Mouse (Mus musculus): ENCODE measurements around the gene Eif4ebp2. TPM values are rescaled to one million over a fixed set of nuclear protein-coding genes. Genes with fewer than 3 reads are reported as not detected.
A peak's percentile ranks its signal among the peaks of the same experiment; 100 is the strongest.

Gene Eif4ebp2
- polyA plus RNA-seq, 2 experiments = 42.7 to 55.4 TPM

- peak overlapping the region; percentile 71 for H3K4me3 ChIP-seq (replicated peaks; ENCODE audit: low read length)
- DNase-seq (ENCODE audit: low spot score) = no peak
- H3K36me3 ChIP-seq (ENCODE audit: control insufficient read depth, insufficient read depth, low read length) = no peaks in the 10 kb centered on the region
- H3K9ac ChIP-seq (ENCODE audit: low read depth, low read length, severe bottlenecking) = peak overlapping the region; percentile 79
- H3K4me1 ChIP-seq (ENCODE audit: control insufficient read depth, insufficient read depth, low read length) = peaks cover 36% of the 10 kb centered on the region
- H3K27me3 ChIP-seq (ENCODE audit: control insufficient read depth, insufficient read depth, low read length) = no peaks in the 10 kb centered on the region
- H3K9me3 ChIP-seq (ENCODE audit: control insufficient read depth, low read length) = no peaks in the 10 kb centered on the region
- H3K27ac ChIP-seq (replicated peaks; ENCODE audit: low read depth, low read length) = no peak overlapping the region
- TF ChIP-seq POLR2A (IDR thresholded peaks at IDR 0.05; ENCODE audit: borderline replicate concordance, extremely low read depth, insufficient read depth, insufficient read length) = no peak
- H3K4me2 ChIP-seq (replicated peaks; ENCODE audit: low read depth, low read length, severe bottlenecking) = peak overlapping the region; percentile 96
- ATAC-seq (ENCODE audit: low FRiP score, low read depth) = no peak
- 2% methylated on average over 8 of the region's 8 CpGs for WGBS
Observed at GRCm38 (mm10) chr10:61382281-61382731, 70.2 kb downstream of the Eif4ebp2 start.

GRCm38 (mm10) chr10:61381823-61382222 lies 70.6 kb downstream of the Eif4ebp2 start:
- WGBS = 19% methylated on average over 8 of the region's 8 CpGs
- H3K4me1 ChIP-seq (ENCODE audit: control insufficient read depth, insufficient read depth, low read length) = peaks cover 36% of the 10 kb centered on the region
- DNase-seq (ENCODE audit: low spot score) = no peak
- peak overlapping the region; percentile 71 for H3K4me3 ChIP-seq (replicated peaks; ENCODE audit: low read length)
- H3K4me2 ChIP-seq (replicated peaks; ENCODE audit: low read depth, low read length, severe bottlenecking) = peak overlapping the region; percentile 96
- no peaks in the 10 kb centered on the region for H3K27me3 ChIP-seq (ENCODE audit: control insufficient read depth, insufficient read depth, low read length)
- H3K9me3 ChIP-seq (ENCODE audit: control insufficient read depth, low read length) = no peaks in the 10 kb centered on the region
- ATAC-seq (ENCODE audit: low FRiP score, low read depth) = no peak
- peak overlapping the region; percentile 79; the same call in 1 of the 2 replicates for H3K9ac ChIP-seq (ENCODE audit: low read depth, low read length, severe bottlenecking)
- TF ChIP-seq POLR2A (IDR thresholded peaks at IDR 0.05; ENCODE audit: borderline replicate concordance, extremely low read depth, insufficient read depth, insufficient read length) = no peak
- H3K36me3 ChIP-seq (ENCODE audit: control insufficient read depth, insufficient read depth, low read length) = no peaks in the 10 kb centered on the region
- no peak overlapping the region for H3K27ac ChIP-seq (replicated peaks; ENCODE audit: low read depth, low read length)

DNA sequence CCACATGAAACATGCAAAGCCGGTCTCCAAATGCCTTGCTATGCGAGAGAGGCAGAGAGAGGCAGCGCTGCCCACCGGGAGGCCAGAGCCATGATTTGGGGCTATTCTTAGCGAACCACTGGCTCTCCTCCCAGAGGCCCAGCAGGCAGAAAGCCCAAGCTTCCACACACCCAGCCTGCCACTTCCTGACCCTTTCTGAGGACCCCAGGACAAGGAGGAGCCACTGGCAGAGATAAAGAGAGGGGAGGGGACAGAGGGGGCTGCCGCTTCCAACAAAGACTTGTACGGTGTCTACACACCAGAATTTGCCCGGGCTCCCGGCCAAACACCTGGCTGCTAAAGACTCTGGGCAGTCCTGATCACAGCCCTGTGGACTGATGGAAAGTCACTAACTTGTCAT lies 72.3 kb downstream of the Eif4ebp2 start:
- no peaks in the 10 kb centered on the region for H3K27me3 ChIP-seq (ENCODE audit: control insufficient read depth, insufficient read depth, low read length)
- H3K27ac ChIP-seq (replicated peaks; ENCODE audit: low read depth, low read length) = no peak overlapping the region
- no peaks in the 10 kb centered on the region for H3K36me3 ChIP-seq (ENCODE audit: control insufficient read depth, insufficient read depth, low read length)
- 0 out of 2 replicates have a peak overlapping the region, but pooled peaks have one; percentile 1 for H3K4me3 ChIP-seq (replicated peaks; ENCODE audit: low read length)
- DNase-seq (ENCODE audit: low spot score) = peak; percentile 37
- no peak for TF ChIP-seq POLR2A (IDR thresholded peaks at IDR 0.05; ENCODE audit: borderline replicate concordance, extremely low read depth, insufficient read depth, insufficient read length)
- no peak for ATAC-seq (ENCODE audit: low FRiP score, low read depth)
- 16% methylated on average over 9 of the region's 9 CpGs for WGBS
- peaks cover 36% of the 10 kb centered on the region for H3K4me1 ChIP-seq (ENCODE audit: control insufficient read depth, insufficient read depth, low read length)
- no peaks in the 10 kb centered on the region for H3K9me3 ChIP-seq (ENCODE audit: control insufficient read depth, low read length)
- peak overlapping the region; percentile 10; the same call in 1 of the 2 replicates for H3K4me2 ChIP-seq (replicated peaks; ENCODE audit: low read depth, low read length, severe bottlenecking)
- H3K9ac ChIP-seq (ENCODE audit: low read depth, low read length, severe bottlenecking) = peak overlapping the region; percentile 28

- no peak overlapping the region for H3K27ac ChIP-seq (replicated peaks; ENCODE audit: low read depth, low read length)
- DNase-seq (ENCODE audit: low spot score) (no peak), ATAC-seq (ENCODE audit: low FRiP score, low read depth) (no peak)
- H3K9me3 ChIP-seq (ENCODE audit: control insufficient read depth, low read length) = no peaks in the 10 kb centered on the region
- peaks cover 36% of the 10 kb centered on the region for H3K4me1 ChIP-seq (ENCODE audit: control insufficient read depth, insufficient read depth, low read length)
- 0 out of 2 replicates have a peak overlapping the region, but pooled peaks have one; percentile 10 for H3K4me2 ChIP-seq (replicated peaks; ENCODE audit: low read depth, low read length, severe bottlenecking)
- peak overlapping the region; percentile 28; the same call in 1 of the 2 replicates for H3K9ac ChIP-seq (ENCODE audit: low read depth, low read length, severe bottlenecking)
- no peak overlapping the region for H3K4me3 ChIP-seq (replicated peaks; ENCODE audit: low read length)
- 87% methylated on average over 13 of the region's 13 CpGs for WGBS
- TF ChIP-seq POLR2A (IDR thresholded peaks at IDR 0.05; ENCODE audit: borderline replicate concordance, extremely low read depth, insufficient read depth, insufficient read length) = no peak
- H3K36me3 ChIP-seq (ENCODE audit: control insufficient read depth, insufficient read depth, low read length) = no peaks in the 10 kb centered on the region
- no peaks in the 10 kb centered on the region for H3K27me3 ChIP-seq (ENCODE audit: control insufficient read depth, insufficient read depth, low read length)
Observed at GRCm38 (mm10) chr10:61379340-61380040, 73.0 kb downstream of the Eif4ebp2 start.

DNA sequence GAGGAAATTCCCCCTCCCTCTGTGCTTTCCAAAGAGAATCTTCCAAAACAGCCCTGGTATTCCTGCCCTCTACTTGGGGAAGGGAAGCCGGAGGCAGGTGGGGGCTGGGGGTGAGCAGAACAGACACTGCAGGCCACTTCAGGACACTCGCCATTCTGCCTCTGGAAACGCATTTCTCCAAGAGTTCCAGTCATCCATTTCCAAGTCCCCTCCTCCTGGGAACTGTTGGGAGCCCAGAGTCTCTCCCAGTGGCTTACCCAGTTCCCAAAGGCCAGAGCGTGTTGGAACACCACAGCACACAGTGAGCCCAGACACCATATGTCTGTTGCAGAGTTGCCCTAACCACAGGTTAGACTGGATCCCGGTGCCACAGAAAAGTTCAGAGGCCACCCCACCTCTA lies 73.8 kb downstream of the Eif4ebp2 start:
- Histone ChIP-seq H3K9me3 (ENCODE audit: control insufficient read depth, low read length) (no peaks in the 10 kb centered on the region), H3K4me2 (replicated peaks; ENCODE audit: low read depth, low read length, severe bottlenecking) (no peak overlapping the region), H3K4me3 (replicated peaks; ENCODE audit: low read length) (no peak overlapping the region), H3K36me3 (ENCODE audit: control insufficient read depth, insufficient read depth, low read length) (no peaks in the 10 kb centered on the region), H3K4me1 (ENCODE audit: control insufficient read depth, insufficient read depth, low read length) (peaks cover 28% of the 10 kb centered on the region), H3K9ac (ENCODE audit: low read depth, low read length, severe bottlenecking) (no peak overlapping the region), H3K27me3 (ENCODE audit: control insufficient read depth, insufficient read depth, low read length) (no peaks in the 10 kb centered on the region), H3K27ac (replicated peaks; ENCODE audit: low read depth, low read length) (no peak overlapping the region)
- no peak for DNase-seq (ENCODE audit: low spot score)
- no peak for ATAC-seq (ENCODE audit: low FRiP score, low read depth)
- 86% methylated on average over 5 of the region's 5 CpGs for WGBS
- TF ChIP-seq POLR2A (IDR thresholded peaks at IDR 0.05; ENCODE audit: borderline replicate concordance, extremely low read depth, insufficient read depth, insufficient read length) = no peak

Other genes with a start within 250 kb of the Eif4ebp2 start
- gene Adamts14, start 179.2 kb downstream of the Eif4ebp2 start, polyA plus RNA-seq (2012; rRNA removed) = 11.1 and 13.7 TPM in 2 replicates
- gene Adamts14, start 179.2 kb downstream of the Eif4ebp2 start, polyA plus RNA-seq (2014; fragmentation: Nextera tagmentation; extraction: Ambion mirVana) = 3.5 and 5.1 TPM in 2 replicates
- gene Prf1, start 154.8 kb downstream of the Eif4ebp2 start, polyA plus RNA-seq (2012; rRNA removed) = 0.06 TPM in 1 of 2 replicates, not detected in the other
- 0.12 TPM in 1 of 2 replicates, not detected in the other for gene Prf1, start 154.8 kb downstream of the Eif4ebp2 start, polyA plus RNA-seq (2014; fragmentation: Nextera tagmentation; extraction: Ambion mirVana)
- gene Pald1, start 69.1 kb downstream of the Eif4ebp2 start, polyA plus RNA-seq (2012; rRNA removed) = 24.9 and 28.2 TPM in 2 replicates
- 18.8 and 19.4 TPM in 2 replicates for gene Pald1, start 69.1 kb downstream of the Eif4ebp2 start, polyA plus RNA-seq (2014; fragmentation: Nextera tagmentation; extraction: Ambion mirVana)
- gene Nodal, start 34.7 kb downstream of the Eif4ebp2 start, polyA plus RNA-seq (2012; rRNA removed) = 0.10 and 0.16 TPM in 2 replicates
- 0.19 TPM in 1 of 2 replicates, not detected in the other for gene Nodal, start 34.7 kb downstream of the Eif4ebp2 start, polyA plus RNA-seq (2014; fragmentation: Nextera tagmentation; extraction: Ambion mirVana)
- 11.3 and 15.3 TPM in 2 replicates for gene Lrrc20, start 23.1 kb upstream of the Eif4ebp2 start, polyA plus RNA-seq (2012; rRNA removed)
- 10.2 and 10.4 TPM in 2 replicates for gene Lrrc20, start 23.1 kb upstream of the Eif4ebp2 start, polyA plus RNA-seq (2014; fragmentation: Nextera tagmentation; extraction: Ambion mirVana)
- gene Npffr1, start 142.8 kb upstream of the Eif4ebp2 start, polyA plus RNA-seq (2012; rRNA removed) = 0.06 and 0.10 TPM in 2 replicates
- gene Npffr1, start 142.8 kb upstream of the Eif4ebp2 start, polyA plus RNA-seq (2014; fragmentation: Nextera tagmentation; extraction: Ambion mirVana) = 0.06 TPM in 2 replicates
- 90.3 and 119 TPM in 2 replicates for gene Ppa1, start 195.9 kb upstream of the Eif4ebp2 start, polyA plus RNA-seq (2012; rRNA removed)
- gene Ppa1, start 195.9 kb upstream of the Eif4ebp2 start, polyA plus RNA-seq (2014; fragmentation: Nextera tagmentation; extraction: Ambion mirVana) = 152 and 161 TPM in 2 replicates
- gene Sar1a, start 227.6 kb upstream of the Eif4ebp2 start, polyA plus RNA-seq (2012; rRNA removed) = 190 and 208 TPM in 2 replicates
- 326 and 337 TPM in 2 replicates for gene Sar1a, start 227.6 kb upstream of the Eif4ebp2 start, polyA plus RNA-seq (2014; fragmentation: Nextera tagmentation; extraction: Ambion mirVana)
- 43.5 and 63.1 TPM in 2 replicates for gene Tysnd1, start 242.9 kb upstream of the Eif4ebp2 start, polyA plus RNA-seq (2012; rRNA removed)
- 38.0 and 39.2 TPM in 2 replicates for gene Tysnd1, start 242.9 kb upstream of the Eif4ebp2 start, polyA plus RNA-seq (2014; fragmentation: Nextera tagmentation; extraction: Ambion mirVana)